10 mouse cellular contexts compared by ENCODE assay signal in the genomic region with DNA sequence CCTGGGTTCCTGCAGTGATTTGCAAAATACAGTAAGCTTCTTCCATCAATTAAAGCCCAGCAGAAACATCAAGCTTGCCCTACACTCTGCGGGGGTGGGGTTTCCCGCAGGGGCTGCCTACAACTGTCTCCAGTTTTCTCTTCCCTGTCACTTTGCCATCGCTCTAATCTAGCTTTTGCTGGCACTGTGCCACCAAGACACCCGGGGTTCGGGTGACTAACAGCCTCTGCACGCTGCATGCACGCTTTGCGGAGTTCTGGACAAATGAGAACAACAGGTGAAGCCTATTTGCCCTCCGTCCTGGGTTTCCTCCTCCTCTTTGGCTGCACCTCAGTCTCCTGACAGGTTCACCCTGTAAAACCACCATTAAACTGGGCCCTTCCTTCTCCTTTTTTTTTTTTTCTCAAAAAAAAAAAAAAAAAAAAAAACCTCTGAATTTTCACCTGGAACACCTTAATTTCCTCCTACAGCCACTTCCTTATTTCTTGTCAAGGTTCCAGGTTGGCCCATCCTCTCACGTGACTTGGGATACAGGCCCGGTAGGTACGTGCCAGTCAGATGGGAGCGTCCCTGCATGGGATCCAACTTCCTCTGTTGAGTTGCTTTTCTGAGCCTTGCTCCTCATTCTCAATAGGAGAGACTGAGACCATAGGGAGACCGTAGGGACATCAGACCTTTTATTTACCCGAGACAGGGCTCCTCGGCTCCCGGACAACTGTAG.
A peak's percentile ranks its signal among the peaks of the same experiment; 100 is the strongest.
DNase-seq lines count a peak whose midpoint lies in the region; ATAC-seq lines count a peak whose summit lies in the region.
"Had no signal": no experiment of that assay in that cellular context is flagged by ENCODE, and none has a peak within 500 bp of the region (broad histone marks: within the 10 kb centered on the region; RNA-seq: fewer than 3 reads in every experiment).

No protein-coding gene starts in this region.

- H3K4me3 ChIP-seq in hindbrain, embryonic 15.5 days = no peak overlapping the region

- H3K9ac ChIP-seq in hindbrain, embryonic 15.5 days = no peak overlapping the region

- DNase-seq in embryo, embryonic 11 days = peak; percentile 39
- no peak for DNase-seq in embryo, embryonic 10.5 days (ENCODE audit: low spot score)
- DNase-seq in right cerebral cortex, postnatal 10 days (ENCODE audit: low spot score in 2 of 2) = peak; percentile 43 to 56
- no peak for DNase-seq in right cerebral cortex, postnatal 36 days (ENCODE audit: low spot score in 2 of 2)
- peak; percentile 13 for DNase-seq in retina, postnatal 7 days (ENCODE audit: low read depth, low spot score)
- no peak for DNase-seq in kidney, adult 9 months
- DNase-seq in kidney, postnatal 36 days = no peak

- WGBS in hindbrain, embryonic 15.5 days = 45% methylated on average over 17 of the region's 17 CpGs

- no peaks in the 10 kb centered on the region for H3K36me3 ChIP-seq in hindbrain, embryonic 15.5 days

- 0 out of 2 replicates have a peak overlapping the region, but pooled peaks have one; percentile 4 for H3K27ac ChIP-seq in hindbrain, embryonic 15.5 days (replicated peaks)
- H3K27ac ChIP-seq: kidney, postnatal 0 days had no signal

- ATAC-seq in hindbrain, embryonic 15.5 days (ENCODE audit: low FRiP score, low read depth) = peak; percentile 25

- H3K27me3 ChIP-seq in hindbrain, embryonic 15.5 days = no peaks in the 10 kb centered on the region

- H3K4me1 ChIP-seq in hindbrain, embryonic 15.5 days (replicated peaks) = peaks cover 23% of the 10 kb centered on the region

- no peaks in the 10 kb centered on the region for H3K9me3 ChIP-seq in hindbrain, embryonic 15.5 days

- H3K4me2 ChIP-seq in hindbrain, embryonic 15.5 days = no peak overlapping the region
- H3K4me2 ChIP-seq: liver, embryonic 11.5 days had no signal

Comparison
In these comparisons a context has a peak if more than half of its experiments do, and no peak if none do; other contexts are left out.
1. DNase-seq: peak in embryo, embryonic 11 days (single experiment), right cerebral cortex, postnatal 10 days (2 of 2) and retina, postnatal 7 days (single experiment); none in embryo, embryonic 10.5 days (single experiment), right cerebral cortex, postnatal 36 days (0 of 2), kidney, adult 9 months (single experiment) and kidney, postnatal 36 days (0 of 2).